Mouse (Mus musculus): Measurements from ENCODE around the gene Cdk19.

DNA sequence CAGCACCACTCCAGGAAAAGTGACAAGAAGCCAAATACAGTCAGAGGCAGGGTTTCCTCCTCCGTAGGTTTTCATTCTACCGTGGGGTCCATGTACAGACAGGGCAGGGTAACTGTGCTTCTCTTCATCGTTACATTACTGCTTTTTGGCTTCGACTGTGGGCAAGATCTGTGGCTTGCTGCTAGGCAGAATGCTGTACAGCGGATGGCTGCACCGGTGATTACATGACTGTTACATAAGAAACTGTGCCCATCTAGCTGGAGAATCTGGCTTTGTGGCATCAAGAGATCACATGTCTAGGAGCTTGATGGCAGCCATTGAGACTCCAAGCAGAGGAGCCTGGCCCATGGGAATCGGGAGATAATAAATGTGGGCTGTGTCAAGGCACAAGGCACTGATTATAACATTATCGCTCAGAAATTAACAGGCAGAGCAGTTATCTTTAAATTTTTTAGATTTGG lies 187.0 kb downstream of the Cdk19 start:
- TF ChIP-seq CTCF (IDR thresholded peaks at IDR 0.05; ENCODE audit: control insufficient read depth, insufficient read depth, insufficient replicate concordance, low read depth, low read length) = no peak
- no peak for TF ChIP-seq POLR2A (IDR thresholded peaks at IDR 0.05; ENCODE audit: control insufficient read depth, low read depth, low read length)

Data from testis, adult 2 months (tissue).